Mouse (Mus musculus) kidney, adult 2 months (tissue): Measurements from ENCODE around the gene Krt72. TPM values are rescaled to one million over a fixed set of nuclear protein-coding genes. Genes with fewer than 3 reads are reported as not detected.

Experiments used
- DNase-seq: peaks from one replicate; pipeline ENCODE4 v3.0.0; 2021
- H3K27ac ChIP-seq: fragments of 200-500 bp; 2 replicates; pipeline ENCODE4 v1.5.1; 2012; ENCODE audit warnings: low read depth, low read length, control low read depth, inconsistent platforms; ENCODE audit not compliant: insufficient read depth
- H3K27me3 ChIP-seq: fragments of 200-500 bp; replicated peaks from 2 replicates; pipeline ENCODE4 v1.6.1; 2012; ENCODE audit warnings: mild to moderate bottlenecking, moderate library complexity, low read length, inconsistent platforms; ENCODE audit not compliant: control insufficient read depth, insufficient read depth
- H3K36me3 ChIP-seq: fragments of 200-500 bp; 2 replicates; pipeline ENCODE4 v1.6.1; 2012; ENCODE audit warnings: mild to moderate bottlenecking, moderate library complexity, low read length, inconsistent platforms; ENCODE audit not compliant: control insufficient read depth, insufficient read depth
- H3K4me1 ChIP-seq: fragments of 200-500 bp; 2 replicates; pipeline ENCODE4 v1.6.1; 2011; ENCODE audit warnings: low read length; ENCODE audit not compliant: control insufficient read depth, insufficient read depth
- H3K4me3 ChIP-seq: fragments of 200-500 bp; 2 replicates; pipeline ENCODE4 v1.5.1; 2011; ENCODE audit warnings: mild to moderate bottlenecking, low read depth, low read length, control low read depth; ENCODE audit not compliant: insufficient read depth
- CTCF ChIP-seq: fragments of 200-500 bp; conservative IDR thresholded peaks from 2 replicates; pipeline ENCODE4 v1.5.1; 2011; ENCODE audit warnings: low read depth, mild to moderate bottlenecking, control low read depth, low read length, moderate library complexity, mixed read lengths; ENCODE audit not compliant: insufficient read depth, insufficient read length
- POLR2A ChIP-seq: fragments of 200-500 bp; IDR thresholded peaks from one replicate; pipeline ENCODE4 v1.6.1; 2011; ENCODE audit warnings: low read depth, low read length, control low read depth
- WGBS: fragments of 180-500 bp; shearing (Covaris S2); methylation state at CpG from one replicate; pipeline ENCODE4 v1.1.7; 2018; 5-methylcytosine and 5-hydroxymethylcytosine counted together
- polyA plus RNA-seq: library from polyadenylated mRNA; depleted of rRNA; stranded (reverse); fragments of >200 nt; gene quantifications from 2 replicates; pipeline ENCODE4 v1.2.3, GENCODE M21; 2012; rRNA removed

The Krt72 gene
- polyA plus RNA-seq, 1 experiment: not detected

DNA sequence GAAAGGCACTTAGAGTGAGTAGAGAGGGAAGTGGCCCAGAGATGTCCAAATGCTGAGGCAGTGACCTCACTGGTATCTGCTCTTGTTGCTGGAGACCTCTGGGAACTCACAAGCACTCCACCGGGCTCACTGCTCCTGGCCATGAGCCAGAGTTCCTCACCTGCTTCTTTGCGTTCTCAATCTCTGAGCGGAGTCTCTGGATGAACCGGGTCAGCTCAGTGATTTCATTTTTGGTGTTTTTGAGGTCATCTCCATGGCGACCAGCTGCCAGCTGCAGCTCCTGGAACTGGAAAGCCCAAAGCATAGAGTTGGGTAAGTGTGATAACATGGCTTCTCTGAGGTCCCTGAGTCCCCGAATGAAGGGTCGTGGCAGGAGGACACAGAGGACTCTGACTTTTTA, 48.5 kb downstream of the Krt72 start:
- WGBS: 67% methylated on average over 7 of the region's 7 CpGs
- Histone ChIP-seq H3K4me3 (no peak overlapping the region), H3K36me3 (no peaks in the 10 kb centered on the region), H3K27ac (no peak overlapping the region), H3K4me1 (no peaks in the 10 kb centered on the region), H3K27me3 (no peaks in the 10 kb centered on the region)
- DNase-seq: no peak
- TF ChIP-seq POLR2A: no peak
- no peak for TF ChIP-seq CTCF

DNA sequence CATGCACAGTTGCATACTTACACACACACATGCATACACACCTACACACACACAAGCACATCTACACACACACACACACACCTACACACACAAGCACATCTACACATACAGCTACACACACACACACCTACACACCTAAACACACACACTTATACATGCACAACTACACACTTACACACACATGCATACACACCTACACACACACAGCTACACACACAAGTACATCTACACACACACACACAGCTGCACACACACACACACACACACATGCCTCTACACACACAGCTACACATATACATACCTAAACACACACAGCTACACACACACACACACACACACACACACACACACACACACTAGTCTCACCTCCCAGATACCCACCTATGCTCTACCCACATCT, 55.6 kb downstream of the Krt72 start:
- H3K36me3 ChIP-seq: no peaks in the 10 kb centered on the region
- no peak overlapping the region for H3K4me3 ChIP-seq
- DNase-seq: no peak
- no peaks in the 10 kb centered on the region for H3K27me3 ChIP-seq
- no peak overlapping the region for H3K27ac ChIP-seq
- TF ChIP-seq CTCF (no peak), POLR2A (no peak)
- no peaks in the 10 kb centered on the region for H3K4me1 ChIP-seq

Other genes starting within 250 kb of the Krt72 start
- not detected in 2 replicates for gene Krt82, start 235.8 kb downstream of the Krt72 start, polyA plus RNA-seq
- gene Krt90, start 223.5 kb downstream of the Krt72 start, polyA plus RNA-seq: not detected in 2 replicates
- not detected in 2 replicates for gene Krt75, start 212.6 kb downstream of the Krt72 start, polyA plus RNA-seq
- not detected in 2 replicates for gene Gm5414, start 158.3 kb downstream of the Krt72 start, polyA plus RNA-seq
- gene Gm5478, start 139.1 kb downstream of the Krt72 start, polyA plus RNA-seq: not detected in 2 replicates
- not detected in 2 replicates for gene Krt6b, start 106.2 kb downstream of the Krt72 start, polyA plus RNA-seq
- not detected in 2 replicates for gene Krt6a, start 92.2 kb downstream of the Krt72 start, polyA plus RNA-seq
- gene Krt5, start 73.6 kb downstream of the Krt72 start, polyA plus RNA-seq: 2.6 and 4.6 TPM in 2 replicates
- not detected in 2 replicates for gene Krt71, start 43.4 kb downstream of the Krt72 start, polyA plus RNA-seq
- not detected in 2 replicates for gene Krt73, start 15.9 kb upstream of the Krt72 start, polyA plus RNA-seq
- gene Krt2, start 31.7 kb upstream of the Krt72 start, polyA plus RNA-seq: not detected in 2 replicates
- gene Krt1, start 64.3 kb upstream of the Krt72 start, polyA plus RNA-seq: 0.05 and 0.11 TPM in 2 replicates
- gene Krt77, start 83.2 kb upstream of the Krt72 start, polyA plus RNA-seq: not detected in 2 replicates
- gene Krt76, start 106.5 kb upstream of the Krt72 start, polyA plus RNA-seq: not detected in 2 replicates
- 0.18 TPM in 1 of 2 replicates, not detected in the other for gene Krt4, start 138.3 kb upstream of the Krt72 start, polyA plus RNA-seq
- gene Krt79, start 153.9 kb upstream of the Krt72 start, polyA plus RNA-seq: 0.33 and 0.37 TPM in 2 replicates
- gene Krt78, start 167.8 kb upstream of the Krt72 start, polyA plus RNA-seq: 0.02 TPM in 1 of 2 replicates, not detected in the other
- gene Krt8, start 218.0 kb upstream of the Krt72 start, polyA plus RNA-seq: 82.8 and 88.0 TPM in 2 replicates
- 20.7 and 25.0 TPM in 2 replicates for gene Krt18, start 241.7 kb upstream of the Krt72 start, polyA plus RNA-seq